Mouse (Mus musculus): ENCODE results near the gene Nkx3-2. TPM values are rescaled to one million over a fixed set of nuclear protein-coding genes. Genes with fewer than 3 reads are reported as not detected.

Nkx3-2 gene
- total RNA-seq, 1 experiment, result 0.13 TPM

DNA sequence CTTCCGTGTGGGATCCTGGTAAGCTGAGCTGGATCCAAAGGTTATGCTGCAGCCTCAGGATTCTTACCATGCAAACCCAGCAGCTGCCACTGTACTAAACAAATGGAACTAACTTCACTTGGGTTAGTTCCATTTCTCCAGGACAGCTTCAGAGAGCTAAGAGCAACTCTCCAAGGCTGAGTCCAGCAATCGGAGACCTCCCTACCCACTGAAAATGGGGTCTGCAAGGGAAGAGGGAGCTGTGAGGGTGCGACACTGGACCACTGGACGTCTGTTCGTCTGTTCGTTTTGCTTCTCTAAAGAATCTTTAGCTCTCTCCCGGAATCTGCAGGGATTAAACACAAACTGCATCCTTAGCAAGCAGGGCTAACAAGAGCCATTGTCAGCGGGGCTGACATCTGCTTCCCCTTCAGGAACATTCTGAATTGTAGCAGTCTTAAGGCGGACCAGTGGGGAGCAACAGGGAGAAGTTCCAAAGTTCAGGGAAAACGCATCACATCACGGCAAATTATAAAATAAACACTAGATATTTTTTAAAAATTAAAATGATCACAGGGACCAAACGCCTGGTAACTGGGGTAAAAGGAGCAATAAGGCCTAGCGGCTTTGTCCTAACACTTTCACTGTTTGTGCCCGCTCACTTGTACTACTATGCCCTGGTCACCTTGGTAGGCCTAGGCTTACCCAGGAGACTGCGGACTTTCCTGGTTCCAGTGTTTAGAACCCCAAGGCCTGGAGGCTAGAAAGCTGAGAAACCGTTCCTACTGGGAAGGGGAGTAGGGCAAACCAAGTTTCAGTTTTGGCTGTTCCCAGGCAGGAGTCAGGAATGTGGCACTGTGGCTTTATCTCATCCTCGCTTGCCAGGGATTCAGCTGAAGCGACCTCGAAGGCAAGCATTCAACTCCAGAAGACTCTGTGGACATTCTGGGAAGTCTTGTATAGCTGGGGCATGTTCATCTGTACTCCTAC lies 5.3 kb downstream of the Nkx3-2 start:
- Histone ChIP-seq H3K27ac (ENCODE audit: insufficient read depth, low read depth, low read length, poor library complexity, severe bottlenecking) (no peak overlapping the region), H3K4me3 (ENCODE audit: insufficient read depth in 1 of 2, low read depth in 1 of 2, low read length in 2 of 2, poor library complexity in 1 of 2, severe bottlenecking in 1 of 2) (no peak overlapping the region), H3K9ac (ENCODE audit: insufficient read depth, low read depth, low read length, poor library complexity, severe bottlenecking) (no peak overlapping the region), H3K36me3 (ENCODE audit: control insufficient read depth, insufficient read depth, low read length, poor library complexity, severe bottlenecking) (no peaks in the 10 kb centered on the region), H3K4me1 (ENCODE audit: control insufficient read depth in 2 of 2, insufficient read depth in 2 of 2, low read length in 2 of 2, poor library complexity in 1 of 2) (peaks cover 0 to 5% of the 10 kb centered on the region in 2 experiments; a peak in 1 of 4 replicates), H3K9me3 (ENCODE audit: control insufficient read depth, insufficient read depth, low read depth, low read length) (no peaks in the 10 kb centered on the region)
- in situ Hi-C loops (cut with MboI; ENCODE audit: low sequenced_read_pairs in 2 of 2, unreplicated experiment in 2 of 2), result no loop called here
- TF ChIP-seq HCFC1 (IDR thresholded peaks at IDR 0.05; ENCODE audit: borderline replicate concordance, insufficient read depth, low read length) (no peak), ZC3H11A (IDR thresholded peaks at IDR 0.05; ENCODE audit: borderline replicate concordance, low read depth, low read length) (no peak), MAFK (IDR thresholded peaks at IDR 0.05; ENCODE audit: insufficient read depth, low read depth, low read length) (no peak), CHD2 (IDR thresholded peaks at IDR 0.05; ENCODE audit: low read depth, low read length) (no peak), ZNF384 (IDR thresholded peaks at IDR 0.05; ENCODE audit: low read depth, low read length) (no peak)
- no peak for DNase-seq (ENCODE audit: low read depth, low spot score)

DNA sequence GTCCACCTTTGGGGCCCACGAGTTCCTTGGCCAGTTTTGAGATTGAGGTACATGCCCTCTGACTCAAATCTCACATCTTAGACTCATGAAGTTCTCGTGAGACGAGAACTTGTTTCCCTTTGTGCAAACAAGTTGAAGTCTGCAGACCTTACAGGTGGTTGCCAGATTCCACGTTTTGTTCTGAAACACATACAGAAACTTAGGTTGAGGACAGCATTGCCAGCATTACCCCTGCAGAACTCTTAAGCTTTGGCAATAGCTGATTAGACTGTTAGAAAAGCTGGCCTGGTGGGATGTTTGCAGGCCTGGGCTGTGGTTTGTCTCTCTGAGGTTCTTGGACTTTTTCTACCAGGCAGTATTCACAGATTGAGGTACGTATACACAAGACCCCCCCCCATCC lies 7.0 kb downstream of the Nkx3-2 start:
- TF ChIP-seq ZNF384 (IDR thresholded peaks at IDR 0.05; ENCODE audit: low read depth, low read length) (no peak), ZC3H11A (IDR thresholded peaks at IDR 0.05; ENCODE audit: borderline replicate concordance, low read depth, low read length) (no peak), CHD2 (IDR thresholded peaks at IDR 0.05; ENCODE audit: low read depth, low read length) (no peak), MAFK (IDR thresholded peaks at IDR 0.05; ENCODE audit: insufficient read depth, low read depth, low read length) (no peak), HCFC1 (IDR thresholded peaks at IDR 0.05; ENCODE audit: borderline replicate concordance, insufficient read depth, low read length) (no peak)
- Histone ChIP-seq H3K4me1 (ENCODE audit: control insufficient read depth in 2 of 2, insufficient read depth in 2 of 2, low read length in 2 of 2, poor library complexity in 1 of 2) (peaks cover 0 to 5% of the 10 kb centered on the region in 2 experiments; a peak in 1 of 4 replicates), H3K4me3 (ENCODE audit: insufficient read depth in 1 of 2, low read depth in 1 of 2, low read length in 2 of 2, poor library complexity in 1 of 2, severe bottlenecking in 1 of 2) (no peak overlapping the region), H3K27ac (ENCODE audit: insufficient read depth, low read depth, low read length, poor library complexity, severe bottlenecking) (no peak overlapping the region), H3K9ac (ENCODE audit: insufficient read depth, low read depth, low read length, poor library complexity, severe bottlenecking) (no peak overlapping the region), H3K9me3 (ENCODE audit: control insufficient read depth, insufficient read depth, low read depth, low read length) (no peaks in the 10 kb centered on the region), H3K36me3 (ENCODE audit: control insufficient read depth, insufficient read depth, low read length, poor library complexity, severe bottlenecking) (no peaks in the 10 kb centered on the region)
- in situ Hi-C loops (cut with MboI; ENCODE audit: low sequenced_read_pairs in 2 of 2, unreplicated experiment in 2 of 2), result no loop called here
- no peak for DNase-seq (ENCODE audit: low read depth, low spot score)

DNA sequence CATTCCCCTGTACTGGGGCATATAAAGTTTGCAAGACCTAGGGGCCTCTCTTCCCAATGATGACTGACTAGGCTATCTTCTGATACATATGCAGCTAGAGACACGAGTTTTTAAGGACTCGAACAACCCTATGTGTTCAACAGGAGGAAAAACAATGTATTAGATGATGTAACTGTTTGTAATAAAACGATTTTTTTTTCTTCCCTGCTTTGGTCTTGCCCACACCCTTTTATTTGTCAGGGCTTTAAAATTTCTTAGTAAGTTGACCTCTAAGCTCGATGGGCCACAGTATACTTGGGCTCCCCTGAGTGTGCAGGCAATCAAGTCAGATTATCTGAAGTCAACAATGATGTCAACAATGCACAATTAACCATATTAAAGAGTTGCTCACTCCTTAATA lies 7.9 kb downstream of the Nkx3-2 start:
- TF ChIP-seq ZC3H11A (IDR thresholded peaks at IDR 0.05; ENCODE audit: borderline replicate concordance, low read depth, low read length) (no peak), HCFC1 (IDR thresholded peaks at IDR 0.05; ENCODE audit: borderline replicate concordance, insufficient read depth, low read length) (no peak), ZNF384 (IDR thresholded peaks at IDR 0.05; ENCODE audit: low read depth, low read length) (no peak), MAFK (IDR thresholded peaks at IDR 0.05; ENCODE audit: insufficient read depth, low read depth, low read length) (no peak), CHD2 (IDR thresholded peaks at IDR 0.05; ENCODE audit: low read depth, low read length) (no peak)

DNA sequence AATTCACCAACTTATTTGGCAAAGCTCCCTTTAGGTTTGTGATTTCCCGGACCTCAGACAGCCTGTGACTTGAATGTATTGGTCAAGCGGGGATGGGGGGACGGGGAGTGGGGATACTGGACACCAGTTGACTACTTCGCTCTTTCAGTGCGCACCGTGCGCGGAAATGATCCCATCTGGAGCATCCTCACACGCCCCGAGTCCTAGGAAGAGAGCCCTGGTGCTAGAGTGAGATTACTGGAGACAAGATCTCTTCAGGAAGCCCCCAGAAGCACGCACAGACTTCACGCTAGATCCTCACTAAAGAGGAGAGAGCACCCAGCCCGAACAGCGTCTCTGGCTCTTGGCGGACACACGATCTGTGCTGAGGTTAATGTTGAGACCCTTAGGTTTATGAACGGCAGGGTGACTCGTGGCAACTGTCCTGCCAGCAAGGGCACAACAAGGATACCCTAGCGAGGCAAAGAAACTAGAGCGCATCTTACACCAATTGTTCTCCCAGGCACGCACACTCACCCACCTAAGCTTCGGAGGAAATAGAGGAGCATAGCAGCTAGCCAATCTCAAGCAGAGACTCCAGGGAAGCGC lies 8.8 kb downstream of the Nkx3-2 start:
- Histone ChIP-seq H3K4me3 (ENCODE audit: insufficient read depth in 1 of 2, low read depth in 1 of 2, low read length in 2 of 2, poor library complexity in 1 of 2, severe bottlenecking in 1 of 2) (peak overlapping the region; percentile 31 to 41; a peak in 2 of 4 replicates), H3K27ac (ENCODE audit: insufficient read depth, low read depth, low read length, poor library complexity, severe bottlenecking) (no peak overlapping the region), H3K9me3 (ENCODE audit: control insufficient read depth, insufficient read depth, low read depth, low read length) (no peaks in the 10 kb centered on the region), H3K9ac (ENCODE audit: insufficient read depth, low read depth, low read length, poor library complexity, severe bottlenecking) (no peak overlapping the region), H3K4me1 (ENCODE audit: control insufficient read depth in 2 of 2, insufficient read depth in 2 of 2, low read length in 2 of 2, poor library complexity in 1 of 2) (peaks cover 0 to 4% of the 10 kb centered on the region in 2 experiments; a peak in 1 of 4 replicates), H3K36me3 (ENCODE audit: control insufficient read depth, insufficient read depth, low read length, poor library complexity, severe bottlenecking) (no peaks in the 10 kb centered on the region)
- TF ChIP-seq CHD2 (IDR thresholded peaks at IDR 0.05; ENCODE audit: low read depth, low read length) (no peak), HCFC1 (IDR thresholded peaks at IDR 0.05; ENCODE audit: borderline replicate concordance, insufficient read depth, low read length) (no peak)
- DNase-seq (ENCODE audit: low read depth, low spot score), result no peak
- in situ Hi-C loops (cut with MboI; ENCODE audit: low sequenced_read_pairs in 2 of 2, unreplicated experiment in 2 of 2), result no loop called here

More for the DNA sequence above, 7.9 kb downstream of the Nkx3-2 start:
- in situ Hi-C loops (cut with MboI; ENCODE audit: low sequenced_read_pairs in 2 of 2, unreplicated experiment in 2 of 2), result no loop called here
- Histone ChIP-seq H3K36me3 (ENCODE audit: control insufficient read depth, insufficient read depth, low read length, poor library complexity, severe bottlenecking) (no peaks in the 10 kb centered on the region), H3K4me1 (ENCODE audit: control insufficient read depth in 2 of 2, insufficient read depth in 2 of 2, low read length in 2 of 2, poor library complexity in 1 of 2) (peaks cover 0 to 4% of the 10 kb centered on the region in 2 experiments; a peak in 1 of 4 replicates), H3K27ac (ENCODE audit: insufficient read depth, low read depth, low read length, poor library complexity, severe bottlenecking) (no peak overlapping the region), H3K9me3 (ENCODE audit: control insufficient read depth, insufficient read depth, low read depth, low read length) (no peaks in the 10 kb centered on the region), H3K4me3 (ENCODE audit: insufficient read depth in 1 of 2, low read depth in 1 of 2, low read length in 2 of 2, poor library complexity in 1 of 2, severe bottlenecking in 1 of 2) (no peak overlapping the region), H3K9ac (ENCODE audit: insufficient read depth, low read depth, low read length, poor library complexity, severe bottlenecking) (no peak overlapping the region)
- DNase-seq (ENCODE audit: low read depth, low spot score), result no peak
